Mouse (Mus musculus): Measurements from ENCODE around the gene Lsm7.

Lsm7 gene

GRCm38 (mm10) chr10:80854913-80855748 lies at the start of gene Lsm7, which contains the start of gene Sppl2b:
TSS of gene Lsm7 (minus strand) at chr10:80855209.
TSS of gene Sppl2b (plus strand) at chr10:80855275.
- DNase-seq (ENCODE audit: low spot score) = peak; percentile 99

- DNase-seq (ENCODE audit: low spot score) = no peak
Measured at GRCm38 (mm10) chr10:80904709-80905108, 49.7 kb upstream of the Lsm7 start.

- DNase-seq (ENCODE audit: low spot score) = no peak
Measured at GRCm38 (mm10) chr10:80904004-80904693, 49.1 kb upstream of the Lsm7 start.

GRCm38 (mm10) chr10:80903282-80903681 lies 48.3 kb upstream of the Lsm7 start:
- no peak for DNase-seq (ENCODE audit: low spot score)

- no peak for DNase-seq (ENCODE audit: low spot score)
Measured at GRCm38 (mm10) chr10:80902273-80902940, 47.4 kb upstream of the Lsm7 start.

- no peak for DNase-seq (ENCODE audit: low spot score)
Measured at GRCm38 (mm10) chr10:80901409-80902272, 46.6 kb upstream of the Lsm7 start.

- DNase-seq (ENCODE audit: low spot score) = peak; percentile 81
Measured at GRCm38 (mm10) chr10:80900318-80901247, 45.6 kb upstream of the Lsm7 start, which contains the start of gene Timm13. TSS of gene Timm13 (minus strand) at chr10:80900969.

GRCm38 (mm10) chr10:80899591-80900317 lies 44.7 kb upstream of the Lsm7 start:
- DNase-seq (ENCODE audit: low spot score) = no peak

GRCm38 (mm10) chr10:80899074-80899473 lies 44.1 kb upstream of the Lsm7 start:
- no peak for DNase-seq (ENCODE audit: low spot score)

GRCm38 (mm10) chr10:80897861-80898510 lies 43.0 kb upstream of the Lsm7 start:
- no peak for DNase-seq (ENCODE audit: low spot score)

- DNase-seq (ENCODE audit: low spot score) = no peak
Measured at GRCm38 (mm10) chr10:80896581-80897485, 41.8 kb upstream of the Lsm7 start.

GRCm38 (mm10) chr10:80895697-80896096 lies 40.7 kb upstream of the Lsm7 start:
- no peak for DNase-seq (ENCODE audit: low spot score)

GRCm38 (mm10) chr10:80895100-80895499 lies 40.1 kb upstream of the Lsm7 start:
- DNase-seq (ENCODE audit: low spot score) = no peak

GRCm38 (mm10) chr10:80887181-80887580 lies 32.2 kb upstream of the Lsm7 start:
- no peak for DNase-seq (ENCODE audit: low spot score)

GRCm38 (mm10) chr10:80881301-80881700 lies 26.3 kb upstream of the Lsm7 start:
- DNase-seq (ENCODE audit: low spot score) = peak; percentile 42

GRCm38 (mm10) chr10:80880901-80881300 lies 25.9 kb upstream of the Lsm7 start:
- DNase-seq (ENCODE audit: low spot score) = no peak

GRCm38 (mm10) chr10:80880131-80880641 lies 25.2 kb upstream of the Lsm7 start:
- DNase-seq (ENCODE audit: low spot score) = no peak

- no peak for DNase-seq (ENCODE audit: low spot score)
Measured at GRCm38 (mm10) chr10:80876594-80876993, 21.6 kb upstream of the Lsm7 start.

All from ovary, postnatal 10 days (tissue).